Mouse (Mus musculus): Measurements from ENCODE around the gene Rnf152. TPM values are rescaled to one million over a fixed set of nuclear protein-coding genes. Genes with fewer than 3 reads are reported as not detected.

Gene Rnf152
- polyA plus RNA-seq, 1 experiment, result 0.27 TPM

DNA sequence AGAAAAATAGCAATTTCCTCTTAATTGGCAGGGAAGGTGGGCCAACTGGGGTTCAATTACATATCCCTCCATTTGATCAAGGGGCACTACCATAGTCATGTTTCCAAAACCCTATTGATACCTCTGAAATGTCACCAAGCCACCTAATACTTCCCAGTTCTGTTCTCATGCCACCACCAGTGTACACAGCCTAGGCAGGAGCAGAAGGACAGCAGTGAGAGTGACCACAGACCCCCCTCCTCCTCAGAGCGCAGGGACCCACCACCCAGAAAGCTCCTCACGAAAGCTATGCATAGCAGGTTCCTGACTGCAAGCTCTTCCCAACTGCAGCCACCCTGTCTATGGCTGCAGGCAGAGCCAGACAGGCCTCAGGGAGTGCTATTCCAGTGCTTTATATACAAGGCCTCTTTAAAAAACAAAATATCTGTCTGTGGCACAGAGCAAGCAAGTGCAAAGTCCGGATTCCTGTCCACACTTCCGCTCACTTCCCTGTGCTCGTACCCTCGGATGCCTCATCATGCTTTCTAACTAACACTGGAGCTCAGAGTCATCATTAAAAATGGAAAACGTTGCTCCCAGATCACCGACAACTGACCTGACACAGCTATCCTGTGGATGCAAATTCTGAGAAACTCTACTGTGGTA lies 24.3 kb downstream of the Rnf152 start:
- Histone ChIP-seq H3K4me3 (ENCODE audit: control insufficient read depth, low read depth, low read length) (no peak overlapping the region), H3K36me3 (ENCODE audit: control insufficient read depth, insufficient read depth, low read length) (no peaks in the 10 kb centered on the region), H3K27ac (ENCODE audit: control insufficient read depth, insufficient read depth, low read depth, low read length) (no peak overlapping the region), H3K4me1 (ENCODE audit: control insufficient read depth, insufficient read depth, low read length) (no peaks in the 10 kb centered on the region), H3K27me3 (ENCODE audit: control insufficient read depth, insufficient read depth, low read length) (no peaks in the 10 kb centered on the region)
- TF ChIP-seq CTCF (IDR thresholded peaks at IDR 0.05; ENCODE audit: control insufficient read depth, insufficient read depth, insufficient replicate concordance, low read depth, low read length) (no peak), POLR2A (IDR thresholded peaks at IDR 0.05; ENCODE audit: control insufficient read depth, low read depth, low read length) (no peak)

GRCm38 (mm10) chr1:105331605-105332004 lies 24.9 kb downstream of the Rnf152 start:
- TF ChIP-seq CTCF (IDR thresholded peaks at IDR 0.05; ENCODE audit: control insufficient read depth, insufficient read depth, insufficient replicate concordance, low read depth, low read length) (no peak), POLR2A (IDR thresholded peaks at IDR 0.05; ENCODE audit: control insufficient read depth, low read depth, low read length) (no peak)

DNA sequence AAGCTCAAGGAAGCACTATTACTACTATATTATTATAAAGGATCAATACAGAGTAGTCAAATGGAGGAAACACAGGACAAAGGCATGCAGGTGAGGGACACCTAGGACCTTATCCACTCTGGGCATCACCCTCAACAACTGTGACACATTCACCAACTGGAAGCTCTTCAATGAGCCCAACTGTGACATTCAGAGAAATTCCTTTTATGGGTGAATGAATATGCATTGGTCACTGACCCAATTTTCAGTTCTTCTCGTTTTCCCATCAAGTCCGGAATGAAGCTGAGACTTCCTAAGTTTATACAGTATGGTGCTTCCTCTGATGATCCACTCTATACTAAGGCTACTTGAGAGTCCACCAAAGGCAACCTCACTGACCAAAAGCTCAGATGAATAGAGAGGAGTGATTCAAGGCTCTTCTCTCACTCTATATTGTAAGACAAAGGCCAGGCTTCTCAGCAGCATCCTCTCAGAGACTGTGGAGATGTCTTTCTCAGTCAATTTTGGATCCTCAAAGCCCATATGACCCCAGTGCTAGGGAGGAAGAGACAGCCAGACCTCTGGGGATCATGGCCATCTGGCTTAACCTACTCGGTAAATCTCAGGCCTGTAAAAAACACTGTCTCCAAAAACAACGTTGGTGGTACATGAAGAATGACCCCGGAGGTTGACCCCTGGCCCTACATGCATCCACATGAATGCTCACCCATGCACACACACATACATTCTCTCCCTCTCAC lies 25.8 kb downstream of the Rnf152 start:
- Histone ChIP-seq H3K27me3 (ENCODE audit: control insufficient read depth, insufficient read depth, low read length) (no peaks in the 10 kb centered on the region), H3K36me3 (ENCODE audit: control insufficient read depth, insufficient read depth, low read length) (no peaks in the 10 kb centered on the region), H3K4me3 (ENCODE audit: control insufficient read depth, low read depth, low read length) (no peak overlapping the region), H3K4me1 (ENCODE audit: control insufficient read depth, insufficient read depth, low read length) (no peaks in the 10 kb centered on the region), H3K27ac (ENCODE audit: control insufficient read depth, insufficient read depth, low read depth, low read length) (no peak overlapping the region)
- TF ChIP-seq CTCF (IDR thresholded peaks at IDR 0.05; ENCODE audit: control insufficient read depth, insufficient read depth, insufficient replicate concordance, low read depth, low read length) (no peak), POLR2A (IDR thresholded peaks at IDR 0.05; ENCODE audit: control insufficient read depth, low read depth, low read length) (no peak)

More at GRCm38 (mm10) chr1:105331605-105332004, 24.9 kb downstream of the Rnf152 start:
- no peaks in the 10 kb centered on the region for H3K27me3 ChIP-seq (ENCODE audit: control insufficient read depth, insufficient read depth, low read length)
- no peak overlapping the region for H3K27ac ChIP-seq (ENCODE audit: control insufficient read depth, insufficient read depth, low read depth, low read length)
- no peak overlapping the region for H3K4me3 ChIP-seq (ENCODE audit: control insufficient read depth, low read depth, low read length)
- no peaks in the 10 kb centered on the region for H3K4me1 ChIP-seq (ENCODE audit: control insufficient read depth, insufficient read depth, low read length)
- no peaks in the 10 kb centered on the region for H3K36me3 ChIP-seq (ENCODE audit: control insufficient read depth, insufficient read depth, low read length)

DNA sequence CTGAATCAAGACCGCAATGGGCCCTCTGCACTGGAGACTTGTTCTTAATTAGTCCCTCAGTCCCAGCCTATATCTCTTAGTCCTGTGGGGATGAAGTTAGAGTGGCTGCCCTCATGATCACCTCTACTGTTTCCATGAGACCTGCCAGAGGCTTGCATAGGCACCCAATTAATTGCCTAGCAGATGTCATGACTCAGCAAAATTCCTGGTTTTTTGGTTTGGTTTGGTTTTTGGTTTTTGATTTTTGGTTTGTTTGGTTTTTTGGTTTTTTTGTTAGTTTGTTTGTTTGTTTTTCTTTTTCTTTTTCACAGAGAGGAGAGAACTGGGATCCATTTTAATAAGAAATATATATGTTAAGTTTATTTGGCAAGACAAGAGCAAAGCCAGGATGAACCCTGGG lies 28.7 kb downstream of the Rnf152 start:
- H3K36me3 ChIP-seq (ENCODE audit: control insufficient read depth, insufficient read depth, low read length), result no peaks in the 10 kb centered on the region
- no peak for TF ChIP-seq CTCF (IDR thresholded peaks at IDR 0.05; ENCODE audit: control insufficient read depth, insufficient read depth, insufficient replicate concordance, low read depth, low read length)
- no peak for TF ChIP-seq POLR2A (IDR thresholded peaks at IDR 0.05; ENCODE audit: control insufficient read depth, low read depth, low read length)
- no peaks in the 10 kb centered on the region for H3K27me3 ChIP-seq (ENCODE audit: control insufficient read depth, insufficient read depth, low read length)
- H3K27ac ChIP-seq (ENCODE audit: control insufficient read depth, insufficient read depth, low read depth, low read length), result no peak overlapping the region
- no peaks in the 10 kb centered on the region for H3K4me1 ChIP-seq (ENCODE audit: control insufficient read depth, insufficient read depth, low read length)
- H3K4me3 ChIP-seq (ENCODE audit: control insufficient read depth, low read depth, low read length), result no peak overlapping the region

- H3K27me3 ChIP-seq (ENCODE audit: control insufficient read depth, insufficient read depth, low read length), result no peaks in the 10 kb centered on the region
These were observed 31.9 kb downstream of the Rnf152 start for GRCm38 (mm10) chr1:105324636-105325035.

DNA sequence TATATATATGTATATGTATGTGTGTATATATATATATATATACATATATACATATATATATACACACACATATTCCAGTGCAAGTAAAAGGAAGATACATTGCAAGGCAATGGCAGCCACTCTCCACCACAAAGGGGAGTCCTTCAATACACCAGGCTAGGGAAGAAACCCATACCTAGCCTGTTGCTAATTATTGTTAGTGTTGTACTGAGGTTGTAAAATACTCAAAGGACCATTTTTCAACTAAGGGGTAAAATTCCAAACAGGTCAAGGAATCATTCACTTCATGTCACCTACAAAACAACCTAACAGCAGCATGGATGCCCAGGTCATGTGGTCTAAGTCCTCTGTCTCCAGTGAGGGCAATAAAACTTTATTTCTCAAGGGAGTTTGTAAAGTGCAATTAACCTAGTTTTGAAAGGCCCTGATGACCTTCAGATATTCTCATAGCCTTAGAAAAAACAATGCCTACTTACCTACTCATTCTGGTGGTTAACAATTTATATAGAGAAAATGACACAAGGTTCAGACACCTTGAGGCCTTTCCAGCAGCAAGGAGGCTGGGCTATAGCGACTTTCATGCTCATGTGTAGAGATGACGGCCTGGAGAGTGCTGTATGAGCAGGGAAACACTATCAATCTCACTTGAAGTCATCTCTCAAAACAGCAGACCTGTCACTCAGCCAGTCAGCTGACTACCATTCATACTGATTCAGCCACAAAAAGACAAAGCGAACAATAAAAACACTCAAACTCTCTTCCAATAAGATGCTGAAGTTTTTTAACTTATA lies 42.3 kb downstream of the Rnf152 start:
- H3K4me3 ChIP-seq (ENCODE audit: control insufficient read depth, low read depth, low read length), result no peak overlapping the region
- no peaks in the 10 kb centered on the region for H3K4me1 ChIP-seq (ENCODE audit: control insufficient read depth, insufficient read depth, low read length)
- TF ChIP-seq CTCF (IDR thresholded peaks at IDR 0.05; ENCODE audit: control insufficient read depth, insufficient read depth, insufficient replicate concordance, low read depth, low read length) (no peak), POLR2A (IDR thresholded peaks at IDR 0.05; ENCODE audit: control insufficient read depth, low read depth, low read length) (no peak)
- no peaks in the 10 kb centered on the region for H3K27me3 ChIP-seq (ENCODE audit: control insufficient read depth, insufficient read depth, low read length)
- H3K36me3 ChIP-seq (ENCODE audit: control insufficient read depth, insufficient read depth, low read length), result no peaks in the 10 kb centered on the region
- no peak overlapping the region for H3K27ac ChIP-seq (ENCODE audit: control insufficient read depth, insufficient read depth, low read depth, low read length)

More at GRCm38 (mm10) chr1:105324636-105325035, 31.9 kb downstream of the Rnf152 start:
- no peaks in the 10 kb centered on the region for H3K4me1 ChIP-seq (ENCODE audit: control insufficient read depth, insufficient read depth, low read length)
- no peak overlapping the region for H3K4me3 ChIP-seq (ENCODE audit: control insufficient read depth, low read depth, low read length)
- H3K27ac ChIP-seq (ENCODE audit: control insufficient read depth, insufficient read depth, low read depth, low read length), result no peak overlapping the region
- H3K36me3 ChIP-seq (ENCODE audit: control insufficient read depth, insufficient read depth, low read length), result no peaks in the 10 kb centered on the region
- no peak for TF ChIP-seq POLR2A (IDR thresholded peaks at IDR 0.05; ENCODE audit: control insufficient read depth, low read depth, low read length)
- no peak for TF ChIP-seq CTCF (IDR thresholded peaks at IDR 0.05; ENCODE audit: control insufficient read depth, insufficient read depth, insufficient replicate concordance, low read depth, low read length)

DNA sequence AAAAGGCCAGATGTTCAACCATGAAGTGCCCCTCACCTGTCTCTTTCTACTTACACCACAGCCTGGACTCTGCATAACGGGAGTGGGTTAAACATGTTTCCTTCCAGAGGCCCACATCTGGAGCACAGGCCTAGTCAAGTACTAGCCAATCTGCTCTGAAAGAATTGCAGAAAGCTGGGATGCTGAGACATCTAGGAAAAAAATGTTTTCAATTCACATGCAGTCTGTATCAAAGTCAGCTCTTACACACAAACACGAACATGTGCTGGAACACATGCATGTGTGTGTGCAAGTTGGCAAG lies 44.0 kb downstream of the Rnf152 start:
- H3K27me3 ChIP-seq (ENCODE audit: control insufficient read depth, insufficient read depth, low read length), result no peaks in the 10 kb centered on the region
- TF ChIP-seq CTCF (IDR thresholded peaks at IDR 0.05; ENCODE audit: control insufficient read depth, insufficient read depth, insufficient replicate concordance, low read depth, low read length) (no peak), POLR2A (IDR thresholded peaks at IDR 0.05; ENCODE audit: control insufficient read depth, low read depth, low read length) (no peak)
- no peak overlapping the region for H3K27ac ChIP-seq (ENCODE audit: control insufficient read depth, insufficient read depth, low read depth, low read length)
- no peak overlapping the region for H3K4me3 ChIP-seq (ENCODE audit: control insufficient read depth, low read depth, low read length)
- no peaks in the 10 kb centered on the region for H3K4me1 ChIP-seq (ENCODE audit: control insufficient read depth, insufficient read depth, low read length)
- no peaks in the 10 kb centered on the region for H3K36me3 ChIP-seq (ENCODE audit: control insufficient read depth, insufficient read depth, low read length)
